Mouse (Mus musculus): ENCODE data around the gene Ptger4. TPM values are rescaled to one million over a fixed set of nuclear protein-coding genes. Genes with fewer than 3 reads are reported as not detected.

Ptger4 gene
- total and polyA plus RNA-seq, 2 experiments = 0.09 to 0.65 TPM

GRCm38 (mm10) chr15:5250182-5250581 is 6.2 kb upstream of the Ptger4 start:
- no peaks in the 10 kb centered on the region for H3K79me2 ChIP-seq (ENCODE audit: control insufficient read depth, insufficient read depth, low read length)
- H3K9ac ChIP-seq (ENCODE audit: low read depth, low read length) = no peak overlapping the region
- 83% methylated on average over 4 of the region's 4 CpGs for WGBS
- H3K4me1 ChIP-seq (ENCODE audit: control insufficient read depth, insufficient read depth, low read length) = no peaks in the 10 kb centered on the region
- TF ChIP-seq CTCF (IDR thresholded peaks at IDR 0.05; ENCODE audit: low read depth, low read length) (no peak), POLR2A (IDR thresholded peaks at IDR 0.05; ENCODE audit: extremely low read depth, insufficient read depth, low read length) (no peak)
- H3K27ac ChIP-seq (replicated peaks; ENCODE audit: insufficient read depth, low read depth, low read length) = no peak overlapping the region
- no peak overlapping the region for H3K4me3 ChIP-seq (ENCODE audit: insufficient read depth, low read depth, low read length)
- DNase-seq (ENCODE audit: extremely low read depth, low read depth, low spot score) = no peak
- no peaks in the 10 kb centered on the region for H3K27me3 ChIP-seq (ENCODE audit: control insufficient read depth, insufficient read depth, low read length)
- H3K36me3 ChIP-seq (ENCODE audit: control insufficient read depth, insufficient read depth, low read length) = no peaks in the 10 kb centered on the region

DNA sequence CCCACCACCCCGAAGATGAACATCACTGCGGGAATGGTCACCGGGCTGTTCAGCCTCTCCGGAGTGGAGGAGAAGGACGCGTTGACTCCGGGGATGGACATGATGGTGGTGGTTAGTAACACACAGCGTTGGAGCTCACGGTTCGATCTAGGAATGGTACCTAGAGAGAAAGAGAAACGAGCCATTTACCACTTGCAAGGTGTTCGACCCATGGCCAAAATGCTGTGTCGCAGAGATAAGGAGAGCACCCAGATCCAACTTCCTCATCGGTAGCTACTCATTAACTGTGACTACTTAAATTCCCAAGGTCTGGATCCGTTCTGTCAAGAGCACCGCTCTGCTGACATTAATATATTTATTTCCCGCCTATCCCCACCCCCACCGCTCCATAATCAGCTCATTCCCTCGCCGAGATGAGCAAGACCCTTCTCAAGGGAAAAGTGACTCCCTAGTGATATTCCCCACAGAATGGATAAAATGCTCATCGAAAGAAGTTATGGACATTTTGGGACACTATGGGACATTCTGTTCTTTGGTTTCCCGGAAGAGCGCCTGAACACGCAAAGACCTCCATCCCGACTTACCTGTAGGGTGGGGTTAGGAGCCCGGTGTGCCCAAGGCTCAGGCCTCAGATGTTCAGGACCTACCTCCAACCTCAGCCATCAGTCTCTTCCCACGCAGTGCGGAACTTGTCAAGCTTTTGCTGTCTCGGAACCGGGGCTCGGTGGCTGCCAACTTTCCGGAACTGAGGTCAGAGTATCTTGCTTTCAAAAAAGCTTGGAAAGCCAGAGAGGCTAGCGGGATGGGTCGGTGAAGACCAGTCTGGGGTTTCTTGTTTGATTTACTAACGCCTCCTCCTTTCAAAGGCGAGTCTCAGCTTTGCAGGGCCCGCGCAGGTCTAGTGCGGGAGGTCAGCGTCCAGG is 690 bp downstream of the Ptger4 start:
- H3K36me3 ChIP-seq (ENCODE audit: control insufficient read depth, insufficient read depth, low read length) = no peaks in the 10 kb centered on the region
- H3K4me1 ChIP-seq (ENCODE audit: control insufficient read depth, insufficient read depth, low read length) = no peaks in the 10 kb centered on the region
- H3K27ac ChIP-seq (replicated peaks; ENCODE audit: insufficient read depth, low read depth, low read length) = no peak overlapping the region
- no peak for DNase-seq (ENCODE audit: extremely low read depth, low read depth, low spot score)
- 5% methylated on average over 40 of the region's 40 CpGs for WGBS
- TF ChIP-seq CTCF (IDR thresholded peaks at IDR 0.05; ENCODE audit: low read depth, low read length) (no peak), POLR2A (IDR thresholded peaks at IDR 0.05; ENCODE audit: extremely low read depth, insufficient read depth, low read length) (no peak)
- peak overlapping the region; percentile 19 for H3K9ac ChIP-seq (ENCODE audit: low read depth, low read length)
- H3K79me2 ChIP-seq (ENCODE audit: control insufficient read depth, insufficient read depth, low read length) = no peaks in the 10 kb centered on the region
- peak overlapping the region; percentile 56 for H3K4me3 ChIP-seq (ENCODE audit: insufficient read depth, low read depth, low read length)
- H3K27me3 ChIP-seq (ENCODE audit: control insufficient read depth, insufficient read depth, low read length) = peaks cover 11% of the 10 kb centered on the region

- Histone ChIP-seq H3K27me3 (ENCODE audit: control insufficient read depth, insufficient read depth, low read length) (peaks cover 11% of the 10 kb centered on the region), H3K9ac (ENCODE audit: low read depth, low read length) (0 out of 2 replicates have a peak overlapping the region, but pooled peaks have one; percentile 2), H3K4me1 (ENCODE audit: control insufficient read depth, insufficient read depth, low read length) (no peaks in the 10 kb centered on the region), H3K36me3 (ENCODE audit: control insufficient read depth, insufficient read depth, low read length) (no peaks in the 10 kb centered on the region), H3K27ac (replicated peaks; ENCODE audit: insufficient read depth, low read depth, low read length) (no peak overlapping the region), H3K79me2 (ENCODE audit: control insufficient read depth, insufficient read depth, low read length) (no peaks in the 10 kb centered on the region), H3K4me3 (ENCODE audit: insufficient read depth, low read depth, low read length) (peak overlapping the region; percentile 46; the same call in 1 of the 2 replicates)
- WGBS = 5% methylated on average over 61 of the region's 61 CpGs
- TF ChIP-seq POLR2A (IDR thresholded peaks at IDR 0.05; ENCODE audit: extremely low read depth, insufficient read depth, low read length) (no peak), CTCF (IDR thresholded peaks at IDR 0.05; ENCODE audit: low read depth, low read length) (no peak)
- DNase-seq (ENCODE audit: extremely low read depth, low read depth, low spot score) = no peak
Observed at GRCm38 (mm10) chr15:5242241-5243035, 1.5 kb downstream of the Ptger4 start.

DNA sequence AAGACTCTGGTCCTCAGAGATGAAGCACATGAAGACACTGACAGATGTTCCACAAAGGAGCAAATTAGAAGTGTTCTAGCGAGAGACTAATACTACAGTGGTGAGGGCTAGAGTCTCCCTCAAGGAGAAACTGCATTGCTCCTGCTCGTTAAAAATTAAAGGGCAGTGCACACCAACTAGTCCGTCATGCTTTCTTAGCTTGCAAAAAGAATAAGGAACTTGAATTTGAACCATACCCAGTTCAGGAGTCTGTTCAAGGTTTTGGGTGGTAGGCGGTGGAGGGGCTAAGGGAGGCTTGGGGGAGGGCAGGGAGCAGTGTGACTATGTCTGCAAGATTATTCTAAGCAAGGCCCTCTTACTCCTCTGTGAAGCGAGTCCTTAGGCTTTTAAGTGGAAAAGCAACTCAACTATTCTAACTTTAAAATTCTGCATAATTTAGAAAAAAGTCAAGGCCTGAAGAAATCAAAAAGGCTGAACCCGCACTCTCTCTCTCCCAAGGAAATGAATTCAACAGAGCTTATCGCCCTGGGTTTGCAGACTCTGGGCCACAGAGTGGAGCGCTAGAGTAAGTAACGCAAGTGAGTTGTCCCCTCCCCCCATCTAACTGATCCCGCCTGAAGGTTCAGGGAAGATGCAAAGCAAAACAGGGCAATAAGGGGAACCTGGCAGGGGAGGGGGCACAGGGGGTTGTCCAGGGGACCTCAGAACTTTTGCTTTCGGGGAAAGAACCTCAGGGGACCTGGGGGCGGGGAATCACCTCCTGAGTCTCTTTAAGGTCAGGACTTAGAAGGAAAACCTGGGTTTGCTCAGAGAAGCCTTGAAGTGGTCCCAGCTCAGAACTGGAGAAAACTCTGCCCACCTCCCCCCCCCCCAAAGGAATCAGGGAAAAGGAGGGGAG is 2.4 kb downstream of the Ptger4 start:
- Histone ChIP-seq H3K4me1 (ENCODE audit: control insufficient read depth, insufficient read depth, low read length) (no peaks in the 10 kb centered on the region), H3K27me3 (ENCODE audit: control insufficient read depth, insufficient read depth, low read length) (peaks cover 11% of the 10 kb centered on the region)

GRCm38 (mm10) chr15:5240360-5240759 is 3.6 kb downstream of the Ptger4 start:
- no peak for DNase-seq (ENCODE audit: extremely low read depth, low read depth, low spot score)
- Histone ChIP-seq H3K36me3 (ENCODE audit: control insufficient read depth, insufficient read depth, low read length) (no peaks in the 10 kb centered on the region), H3K79me2 (ENCODE audit: control insufficient read depth, insufficient read depth, low read length) (no peaks in the 10 kb centered on the region), H3K4me3 (ENCODE audit: insufficient read depth, low read depth, low read length) (no peak overlapping the region), H3K27ac (replicated peaks; ENCODE audit: insufficient read depth, low read depth, low read length) (no peak overlapping the region), H3K27me3 (ENCODE audit: control insufficient read depth, insufficient read depth, low read length) (peaks cover 11% of the 10 kb centered on the region), H3K4me1 (ENCODE audit: control insufficient read depth, insufficient read depth, low read length) (peaks cover 3% of the 10 kb centered on the region; the same call in 1 of the 2 replicates), H3K9ac (ENCODE audit: low read depth, low read length) (no peak overlapping the region)
- WGBS = 88% methylated on average over 6 of the region's 6 CpGs
- no peak for TF ChIP-seq POLR2A (IDR thresholded peaks at IDR 0.05; ENCODE audit: extremely low read depth, insufficient read depth, low read length)
- TF ChIP-seq CTCF (IDR thresholded peaks at IDR 0.05; ENCODE audit: low read depth, low read length) = no peak

More for the DNA sequence above, 2.4 kb downstream of the Ptger4 start:
- H3K79me2 ChIP-seq (ENCODE audit: control insufficient read depth, insufficient read depth, low read length) = no peaks in the 10 kb centered on the region
- H3K27ac ChIP-seq (replicated peaks; ENCODE audit: insufficient read depth, low read depth, low read length) = no peak overlapping the region
- no peaks in the 10 kb centered on the region for H3K36me3 ChIP-seq (ENCODE audit: control insufficient read depth, insufficient read depth, low read length)
- 0 out of 2 replicates have a peak overlapping the region, but pooled peaks have one; percentile 2 for H3K9ac ChIP-seq (ENCODE audit: low read depth, low read length)
- no peak for DNase-seq (ENCODE audit: extremely low read depth, low read depth, low spot score)
- WGBS = 65% methylated on average over 12 of the region's 12 CpGs
- TF ChIP-seq POLR2A (IDR thresholded peaks at IDR 0.05; ENCODE audit: extremely low read depth, insufficient read depth, low read length) (no peak), CTCF (IDR thresholded peaks at IDR 0.05; ENCODE audit: low read depth, low read length) (no peak)
- peak overlapping the region; percentile 46; the same call in 1 of the 2 replicates for H3K4me3 ChIP-seq (ENCODE audit: insufficient read depth, low read depth, low read length)

Measured in liver, adult 2 months (tissue).